Mouse (Mus musculus) ES-E14 (cell line): Measurements from ENCODE around the gene C1ql1.

Experiments
- CHD2 ChIP-seq: IDR thresholded peaks from 2 replicates; pipeline ENCODE4 v1.6.1; 2014; ENCODE audit warnings: mild to moderate bottlenecking, low read depth, low read length, inconsistent platforms
- HCFC1 ChIP-seq: IDR thresholded peaks from 2 replicates; pipeline ENCODE4 v1.6.1; 2012; ENCODE audit warnings: low read length, inconsistent platforms, borderline replicate concordance; ENCODE audit not compliant: insufficient read depth
- MAFK ChIP-seq: IDR thresholded peaks from 2 replicates; pipeline ENCODE4 v1.6.1; 2014; ENCODE audit warnings: mild to moderate bottlenecking, low read depth, low read length, inconsistent platforms; ENCODE audit not compliant: insufficient read depth
- ZC3H11A ChIP-seq: IDR thresholded peaks from 2 replicates; pipeline ENCODE4 v1.6.1; 2012; ENCODE audit warnings: low read depth, mild to moderate bottlenecking, inconsistent platforms, low read length, borderline replicate concordance
- ZNF384 ChIP-seq: IDR thresholded peaks from 2 replicates; pipeline ENCODE4 v1.6.1; 2012; ENCODE audit warnings: low read depth, low read length, inconsistent platforms

GRCm38 (mm10) chr11:102921491-102921890 is 25.0 kb downstream of the C1ql1 start:
- no peak for TF ChIP-seq ZC3H11A
- TF ChIP-seq ZNF384, result no peak
- TF ChIP-seq CHD2, result no peak
- TF ChIP-seq HCFC1, result no peak
- no peak for TF ChIP-seq MAFK
